Mouse (Mus musculus): Measurements from ENCODE around the gene Arhgap1.
"Not testable (repeated sequence)": the region's sequence is repeated elsewhere in the genome, so short reads cannot be mapped to it uniquely, and the experiment has no call there.

Arhgap1 gene

GRCm38 (mm10) chr2:91649553-91650359 is at the start of gene Arhgap1, which contains the start of gene Zfp408:
Arhgap1 (plus strand) TSS chr2:91649860.
Zfp408 (minus strand) TSS chr2:91649791.
- peak; percentile 92 to 95 for DNase-seq (ENCODE audit: low spot score in 2 of 2)

- DNase-seq (ENCODE audit: low spot score in 2 of 2) = no peak
These were observed 49.2 kb upstream of the Arhgap1 start for GRCm38 (mm10) chr2:91600475-91600874.

GRCm38 (mm10) chr2:91602389-91602788 is 47.3 kb upstream of the Arhgap1 start:
- no peak for DNase-seq (ENCODE audit: low spot score in 2 of 2)

GRCm38 (mm10) chr2:91609370-91609769 is 40.3 kb upstream of the Arhgap1 start:
- not testable (repeated sequence) for DNase-seq (ENCODE audit: low spot score in 2 of 2)

GRCm38 (mm10) chr2:91622356-91622755 is 27.3 kb upstream of the Arhgap1 start:
- DNase-seq (ENCODE audit: low spot score in 2 of 2) = no peak

- not testable (repeated sequence) for DNase-seq (ENCODE audit: low spot score in 2 of 2)
These were observed 26.3 kb upstream of the Arhgap1 start for GRCm38 (mm10) chr2:91623366-91623765.

GRCm38 (mm10) chr2:91627486-91627885 is 22.2 kb upstream of the Arhgap1 start:
- no peak for DNase-seq (ENCODE audit: low spot score in 2 of 2)

- DNase-seq (ENCODE audit: low spot score in 2 of 2) = no peak
These were observed 21.5 kb upstream of the Arhgap1 start for GRCm38 (mm10) chr2:91628171-91628570.

GRCm38 (mm10) chr2:91629682-91630081 is 20.0 kb upstream of the Arhgap1 start:
- DNase-seq (ENCODE audit: low spot score in 2 of 2) = no peak

- DNase-seq (ENCODE audit: low spot score in 2 of 2) = no peak
These were observed 19.3 kb upstream of the Arhgap1 start for GRCm38 (mm10) chr2:91630384-91630783.

GRCm38 (mm10) chr2:91631826-91632225 is 17.8 kb upstream of the Arhgap1 start:
- no peak for DNase-seq (ENCODE audit: low spot score in 2 of 2)

- DNase-seq (ENCODE audit: low spot score in 2 of 2) = no peak
These were observed 17.3 kb upstream of the Arhgap1 start for GRCm38 (mm10) chr2:91632316-91632715.

GRCm38 (mm10) chr2:91633334-91633977 is 16.2 kb upstream of the Arhgap1 start:
- DNase-seq (ENCODE audit: low spot score in 2 of 2) = no peak

GRCm38 (mm10) chr2:91634841-91635240 is 14.8 kb upstream of the Arhgap1 start:
- no peak for DNase-seq (ENCODE audit: low spot score in 2 of 2)

- no peak for DNase-seq (ENCODE audit: low spot score in 2 of 2)
These were observed 14.2 kb upstream of the Arhgap1 start for GRCm38 (mm10) chr2:91635486-91635885.

- DNase-seq (ENCODE audit: low spot score in 2 of 2) = no peak
These were observed 13.4 kb upstream of the Arhgap1 start, which contains the start of gene F2 for GRCm38 (mm10) chr2:91636229-91636628. F2 (minus strand) TSS chr2:91636414.

- DNase-seq (ENCODE audit: low spot score in 2 of 2) = no peak
These were observed 12.8 kb upstream of the Arhgap1 start for GRCm38 (mm10) chr2:91636727-91637338.

GRCm38 (mm10) chr2:91638931-91639330 is 10.7 kb upstream of the Arhgap1 start:
- no peak for DNase-seq (ENCODE audit: low spot score in 2 of 2)

- no peak for DNase-seq (ENCODE audit: low spot score in 2 of 2)
These were observed 6.7 kb upstream of the Arhgap1 start for GRCm38 (mm10) chr2:91642825-91643415.

- no peak for DNase-seq (ENCODE audit: low spot score in 2 of 2)
These were observed 5.6 kb upstream of the Arhgap1 start for GRCm38 (mm10) chr2:91644021-91644420.

- no peak for DNase-seq (ENCODE audit: low spot score in 2 of 2)
These were observed 4.3 kb upstream of the Arhgap1 start for GRCm38 (mm10) chr2:91645354-91645753.

- DNase-seq (ENCODE audit: low spot score in 2 of 2) = no peak
These were observed 3.8 kb upstream of the Arhgap1 start for GRCm38 (mm10) chr2:91645811-91646210.
